Mouse (Mus musculus): ENCODE results near the gene Acot7. TPM values are rescaled to one million over a fixed set of nuclear protein-coding genes. Genes with fewer than 3 reads are reported as not detected.

Gene Acot7
- polyA plus RNA-seq, 3 experiments from 2014 or later = 124 to 249 (median 126) TPM

- ATAC-seq = no peak
Observed at GRCm38 (mm10) chr4:152151966-152152544, 25.9 kb upstream of the Acot7 start, which contains the start of gene Espn. TSS of gene Espn (minus strand) at chr4:152152371.

- peak; percentile 93 for ATAC-seq
Observed at GRCm38 (mm10) chr4:152153771-152154177, 24.2 kb upstream of the Acot7 start.

GRCm38 (mm10) chr4:152155019-152155418 lies 22.9 kb upstream of the Acot7 start:
- no peak for ATAC-seq

- ATAC-seq = no peak
Observed at GRCm38 (mm10) chr4:152157779-152158584, 20.0 kb upstream of the Acot7 start.

GRCm38 (mm10) chr4:152158585-152159284 lies 19.2 kb upstream of the Acot7 start, which contains the start of gene Hes2:
TSS of gene Hes2 (plus strand) at chr4:152158867.
- ATAC-seq = no peak

GRCm38 (mm10) chr4:152159285-152159678 lies 18.7 kb upstream of the Acot7 start:
- no peak for ATAC-seq

- no peak for ATAC-seq
Observed at GRCm38 (mm10) chr4:152160748-152161147, 17.2 kb upstream of the Acot7 start.

- no peak for ATAC-seq
Observed at GRCm38 (mm10) chr4:152161601-152162000, 16.3 kb upstream of the Acot7 start.

GRCm38 (mm10) chr4:152162748-152163147 lies 15.2 kb upstream of the Acot7 start:
- no peak for ATAC-seq

- ATAC-seq = peak; percentile 69
Observed at GRCm38 (mm10) chr4:152165036-152165931, 12.7 kb upstream of the Acot7 start.

GRCm38 (mm10) chr4:152168052-152168451 lies 9.9 kb upstream of the Acot7 start:
- ATAC-seq = no peak

GRCm38 (mm10) chr4:152169103-152169502 lies 8.8 kb upstream of the Acot7 start:
- no peak for ATAC-seq

- ATAC-seq = no peak
Observed at GRCm38 (mm10) chr4:152170286-152170685, 7.6 kb upstream of the Acot7 start.

- no peak for ATAC-seq
Observed at GRCm38 (mm10) chr4:152171543-152171942, 6.4 kb upstream of the Acot7 start.

GRCm38 (mm10) chr4:152173041-152173440 lies 4.9 kb upstream of the Acot7 start:
- no peak for ATAC-seq

- no peak for ATAC-seq
Observed at GRCm38 (mm10) chr4:152173956-152174355, 4.0 kb upstream of the Acot7 start.

- ATAC-seq = no peak
Observed at GRCm38 (mm10) chr4:152176638-152177037, 1.3 kb upstream of the Acot7 start.

- no peak for ATAC-seq
Observed at GRCm38 (mm10) chr4:152177174-152177536, 779 bp upstream of the Acot7 start.

GRCm38 (mm10) chr4:152178344-152178864 lies 470 bp downstream of the Acot7 start:
- peak; percentile 29 for ATAC-seq

GRCm38 (mm10) chr4:152178916-152179705 lies 1.2 kb downstream of the Acot7 start:
- ATAC-seq = peak; percentile 58

- no peak for ATAC-seq
Observed at GRCm38 (mm10) chr4:152179946-152180660, 2.2 kb downstream of the Acot7 start.
